Mouse (Mus musculus) neural tube, embryonic 11.5 days (tissue): ENCODE measurements around the gene Ptprt. TPM values are rescaled to one million over a fixed set of nuclear protein-coding genes. Genes with fewer than 3 reads are reported as not detected.
A peak's percentile ranks its signal among the peaks of the same experiment; 100 is the strongest.
"Not testable (repeated sequence)": the region's sequence is repeated elsewhere in the genome, so short reads cannot be mapped to it uniquely, and the experiment has no call there.

ENCODE experiments used
- ATAC-seq: fragments of 200-750 bp; cut with Nextera tagmentation; 2 replicates; pipeline ENCODE4 v1.8.0; 2017; ENCODE audit warnings: moderate number of reproducible peaks, mild to moderate bottlenecking, moderate TSS enrichment, moderate library complexity; ENCODE audit not compliant: insufficient read depth, low FRiP score, low TSS enrichment
- DNase-seq: peaks from one replicate; pipeline ENCODE4 v3.0.0-alpha.2; 2015; ENCODE audit warnings: low spot score
- H3K27ac ChIP-seq: fragments of 300-500 bp; sonication (generic); 2 replicates; pipeline ENCODE4 v1.5.1; 2014; ENCODE audit warnings: low read depth, mild to moderate bottlenecking, low read length
- H3K27me3 ChIP-seq: fragments of 300-500 bp; sonication (generic); 2 replicates; pipeline ENCODE4 v1.6.1; 2014; ENCODE audit warnings: mild to moderate bottlenecking, low read length, mixed read lengths; ENCODE audit not compliant: control insufficient read depth, insufficient read depth
- H3K36me3 ChIP-seq: fragments of 300-500 bp; sonication (generic); 2 replicates; pipeline ENCODE4 v1.6.1; 2014; ENCODE audit warnings: mild to moderate bottlenecking, low read length, moderate library complexity, mixed read lengths; ENCODE audit not compliant: control insufficient read depth, insufficient read depth
- H3K4me1 ChIP-seq: fragments of 300-500 bp; sonication (generic); 2 replicates; pipeline ENCODE4 v1.6.1; 2014; ENCODE audit warnings: low read length, mixed read lengths; ENCODE audit not compliant: control insufficient read depth, insufficient read depth
- H3K4me2 ChIP-seq: fragments of 300-500 bp; sonication (generic); 2 replicates; pipeline ENCODE4 v1.6.1; 2014; ENCODE audit warnings: low read depth, mild to moderate bottlenecking, moderate library complexity
- H3K4me3 ChIP-seq: fragments of 300-500 bp; sonication (generic); 2 replicates; pipeline ENCODE4 v1.5.1; 2014; ENCODE audit warnings: low read depth, low read length
- H3K9ac ChIP-seq: fragments of 300-500 bp; sonication (generic); 2 replicates; pipeline ENCODE4 v1.6.1; 2014; ENCODE audit warnings: mild to moderate bottlenecking, low read length
- H3K9me3 ChIP-seq: fragments of 300-500 bp; sonication (generic); 2 replicates; pipeline ENCODE4 v1.6.1; 2016; ENCODE audit warnings: low read length; ENCODE audit not compliant: control insufficient read depth
- WGBS: fragments of 180-500 bp; shearing (Covaris S2); extraction: QIAGEN DNeasy Blood & Tissue Kit; methylation state at CpG from one replicate; pipeline ENCODE4 v1.1.7; 2014; 5-methylcytosine and 5-hydroxymethylcytosine counted together
- polyA plus RNA-seq: library from polyadenylated mRNA; unstranded; fragments of >200 nt; fragmentation: Nextera tagmentation; extraction: Ambion mirVana; gene quantifications from 2 replicates; pipeline ENCODE4 v1.2.1, GENCODE M21; 2014

Gene Ptprt
- polyA plus RNA-seq, 1 experiment from 2014 or later = 1.6 TPM

DNA sequence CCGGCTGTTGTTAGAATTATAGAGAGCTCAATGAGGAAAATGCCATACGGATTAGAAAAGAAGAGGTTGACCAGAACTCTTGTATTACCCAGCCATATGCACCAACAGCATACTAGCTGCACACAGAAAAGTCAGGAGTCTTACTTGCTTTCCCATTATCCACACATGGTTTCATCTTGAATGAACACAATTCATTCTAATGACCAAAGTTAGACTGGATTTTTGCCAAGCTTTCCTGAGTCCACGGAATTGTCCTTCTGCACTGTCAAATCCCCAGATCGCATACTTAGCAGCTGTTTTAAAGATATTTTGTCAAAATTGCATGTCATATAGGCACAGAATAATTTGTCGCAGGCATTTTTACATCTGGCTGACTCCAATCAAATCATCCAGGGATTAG lies 463.6 kb downstream of the Ptprt start:
- 88% methylated on average over 5 of the region's 5 CpGs for WGBS
- no peak overlapping the region for H3K9ac ChIP-seq
- no peaks in the 10 kb centered on the region for H3K27me3 ChIP-seq
- no peak overlapping the region for H3K4me3 ChIP-seq
- no peaks in the 10 kb centered on the region for H3K4me1 ChIP-seq
- H3K36me3 ChIP-seq = no peaks in the 10 kb centered on the region
- ATAC-seq = no peak
- H3K9me3 ChIP-seq = no peaks in the 10 kb centered on the region
- no peak overlapping the region for H3K4me2 ChIP-seq
- no peak overlapping the region for H3K27ac ChIP-seq
- DNase-seq = no peak

DNA sequence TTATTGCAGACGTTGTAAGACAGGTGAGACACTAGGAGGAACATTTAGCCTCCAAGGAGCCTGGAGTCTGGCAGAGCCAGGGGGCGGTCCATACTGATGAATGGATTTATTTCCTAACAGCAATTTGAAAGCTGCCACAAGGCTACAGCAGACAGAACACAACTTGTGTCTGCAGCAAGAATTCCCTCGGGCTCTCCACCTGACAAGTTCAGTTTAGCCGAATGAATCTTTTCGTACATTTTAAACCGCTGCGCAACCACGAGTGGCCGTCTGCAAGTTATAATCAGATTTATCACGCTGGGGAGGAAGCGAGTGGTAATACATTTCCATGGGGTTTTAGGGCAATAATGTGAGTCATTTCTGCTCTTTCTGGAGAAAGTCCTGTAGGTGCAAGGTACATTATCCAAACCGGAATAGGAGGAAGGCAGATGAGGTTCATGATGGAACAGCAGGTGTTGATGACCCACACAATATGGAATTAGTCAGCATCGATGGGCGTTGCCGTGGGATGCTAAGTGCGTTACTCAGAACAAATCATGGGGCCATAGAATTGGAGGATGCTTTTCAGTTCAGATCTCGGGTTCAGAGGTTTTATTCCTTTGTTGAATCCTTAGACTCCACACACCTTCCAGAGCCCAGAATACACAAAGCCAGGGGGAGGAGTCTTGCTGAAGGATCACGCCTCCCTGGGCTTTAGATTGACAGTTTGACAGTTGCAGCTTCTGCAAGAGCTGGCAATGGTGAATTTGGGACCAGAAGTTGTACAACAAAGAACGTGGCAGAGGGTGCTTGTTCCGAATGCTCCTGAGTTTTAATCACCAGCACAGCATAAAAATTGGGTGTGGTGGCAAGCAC lies 478.1 kb downstream of the Ptprt start:
- Histone ChIP-seq H3K9me3 (no peaks in the 10 kb centered on the region), H3K4me1 (no peaks in the 10 kb centered on the region), H3K4me2 (no peak overlapping the region), H3K36me3 (no peaks in the 10 kb centered on the region), H3K27me3 (no peaks in the 10 kb centered on the region), H3K4me3 (no peak overlapping the region), H3K27ac (no peak overlapping the region), H3K9ac (no peak overlapping the region)
- 79% methylated on average over 20 of the region's 20 CpGs for WGBS
- no peak for ATAC-seq
- no peak for DNase-seq

DNA sequence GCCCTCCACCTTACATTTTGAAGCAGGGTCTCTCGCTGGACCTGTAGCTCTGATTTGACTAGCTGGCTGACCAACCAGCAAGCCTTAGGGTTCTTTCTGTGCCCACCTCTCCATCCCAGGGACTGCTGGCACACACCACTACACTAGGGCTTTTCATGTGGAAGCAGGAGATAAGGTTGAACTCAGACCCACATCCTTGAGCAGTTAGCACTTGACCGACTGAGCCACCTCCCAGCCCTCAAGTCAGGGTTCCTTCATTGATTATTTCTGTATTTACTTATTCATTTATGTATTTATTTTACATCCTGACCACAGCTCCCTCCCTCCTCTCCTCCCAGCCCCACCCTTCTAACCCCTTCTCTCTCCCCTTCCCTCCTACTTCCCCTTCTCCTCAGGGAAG lies 479.1 kb downstream of the Ptprt start:
- no peaks in the 10 kb centered on the region for H3K36me3 ChIP-seq
- ATAC-seq = no peak
- WGBS = 95% methylated on average over 2 of the region's 2 CpGs

DNA sequence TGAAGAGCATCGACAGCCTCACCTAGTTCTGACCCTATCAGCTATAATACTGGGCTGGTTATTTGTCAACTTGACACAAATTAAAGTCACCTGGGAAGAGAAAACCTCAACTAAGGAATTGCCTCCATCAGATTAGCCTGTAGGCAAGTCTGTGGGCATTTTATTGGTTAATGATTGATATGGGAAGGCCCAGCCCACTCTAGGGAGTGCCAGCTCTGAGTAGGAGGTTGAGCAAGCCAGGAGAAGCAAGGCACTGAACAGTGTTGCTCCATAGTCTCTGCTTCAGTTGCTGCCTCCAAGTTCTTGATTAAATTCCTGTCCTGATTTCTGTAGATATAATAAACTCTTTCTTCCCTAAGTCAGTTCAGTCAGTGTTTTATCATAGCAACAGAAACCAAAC lies 488.4 kb downstream of the Ptprt start:
- H3K27ac ChIP-seq = no peak overlapping the region
- H3K4me1 ChIP-seq = no peaks in the 10 kb centered on the region
- DNase-seq (no peak), ATAC-seq (no peak)
- H3K4me2 ChIP-seq = no peak overlapping the region
- H3K27me3 ChIP-seq = no peaks in the 10 kb centered on the region
- no peak overlapping the region for H3K4me3 ChIP-seq
- no peak overlapping the region for H3K9ac ChIP-seq
- 74% methylated on average over 1 of the region's 1 CpGs for WGBS
- no peaks in the 10 kb centered on the region for H3K36me3 ChIP-seq
- H3K9me3 ChIP-seq = no peaks in the 10 kb centered on the region

More for the DNA sequence above, 479.1 kb downstream of the Ptprt start:
- Histone ChIP-seq H3K9ac (no peak overlapping the region), H3K4me1 (no peaks in the 10 kb centered on the region), H3K27ac (no peak overlapping the region), H3K9me3 (no peaks in the 10 kb centered on the region), H3K4me2 (no peak overlapping the region), H3K27me3 (no peaks in the 10 kb centered on the region), H3K4me3 (no peak overlapping the region)
- no peak for DNase-seq

DNA sequence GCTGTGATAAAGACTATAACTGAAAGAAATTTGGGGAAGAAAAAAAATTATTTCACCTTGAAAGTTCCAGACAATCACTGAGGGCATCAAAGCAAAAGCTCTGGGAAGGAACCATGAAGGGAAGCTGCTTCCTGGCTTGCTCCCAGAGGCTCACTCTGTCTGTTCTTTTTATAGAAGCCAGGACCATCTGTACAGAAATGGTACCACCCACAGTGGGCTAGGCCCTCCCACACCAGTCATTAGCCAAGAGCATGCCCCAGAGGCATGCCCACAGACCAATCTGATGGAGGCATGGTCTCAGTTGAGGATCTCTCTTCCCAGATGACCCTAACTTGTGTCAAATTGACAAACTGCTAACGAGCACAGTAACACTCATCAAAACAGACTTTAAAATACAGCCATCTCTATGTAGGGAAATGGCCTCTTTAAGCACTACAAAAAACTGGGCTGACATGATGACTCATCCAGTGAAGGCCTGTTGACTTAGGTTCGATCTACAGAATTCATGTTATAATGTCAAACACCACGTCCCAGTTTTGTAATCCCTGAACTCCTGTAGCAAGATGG lies 519.0 kb downstream of the Ptprt start:
- ATAC-seq = no peak
- Histone ChIP-seq H3K9ac (no peak overlapping the region), H3K36me3 (no peaks in the 10 kb centered on the region), H3K4me2 (no peak overlapping the region), H3K4me1 (no peaks in the 10 kb centered on the region), H3K27me3 (no peaks in the 10 kb centered on the region), H3K4me3 (no peak overlapping the region), H3K27ac (no peak overlapping the region), H3K9me3 (no peaks in the 10 kb centered on the region)
- DNase-seq = no peak
- WGBS = 80% methylated on average over 3 of the region's 3 CpGs

DNA sequence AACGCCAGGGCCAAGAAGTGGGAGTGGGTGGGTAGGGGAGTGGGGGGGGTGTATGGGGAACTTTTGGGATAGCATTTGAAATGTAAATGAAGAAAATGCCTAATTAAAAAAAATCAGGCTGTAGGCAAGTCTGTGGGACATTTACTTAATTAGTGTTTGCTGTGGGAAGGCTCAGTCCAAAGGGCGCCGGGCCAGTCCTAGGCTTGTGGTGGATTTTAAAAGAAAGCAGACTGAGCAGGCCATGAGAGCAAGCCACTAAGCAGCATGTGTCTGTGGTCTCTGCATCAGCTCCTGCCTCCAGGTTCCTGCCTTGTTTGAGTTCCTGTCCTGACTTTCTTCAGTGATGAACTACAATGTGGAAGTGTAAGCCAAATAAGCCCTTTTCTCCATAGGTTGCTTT lies 524.8 kb downstream of the Ptprt start:
- H3K27me3 ChIP-seq, H3K4me2 ChIP-seq, H3K9me3 ChIP-seq, DNase-seq, H3K27ac ChIP-seq, H3K36me3 ChIP-seq, H3K9ac ChIP-seq, ATAC-seq, H3K4me1 ChIP-seq, H3K4me3 ChIP-seq: not testable (repeated sequence)
- 85% methylated on average over 3 of the region's 3 CpGs for WGBS

DNA sequence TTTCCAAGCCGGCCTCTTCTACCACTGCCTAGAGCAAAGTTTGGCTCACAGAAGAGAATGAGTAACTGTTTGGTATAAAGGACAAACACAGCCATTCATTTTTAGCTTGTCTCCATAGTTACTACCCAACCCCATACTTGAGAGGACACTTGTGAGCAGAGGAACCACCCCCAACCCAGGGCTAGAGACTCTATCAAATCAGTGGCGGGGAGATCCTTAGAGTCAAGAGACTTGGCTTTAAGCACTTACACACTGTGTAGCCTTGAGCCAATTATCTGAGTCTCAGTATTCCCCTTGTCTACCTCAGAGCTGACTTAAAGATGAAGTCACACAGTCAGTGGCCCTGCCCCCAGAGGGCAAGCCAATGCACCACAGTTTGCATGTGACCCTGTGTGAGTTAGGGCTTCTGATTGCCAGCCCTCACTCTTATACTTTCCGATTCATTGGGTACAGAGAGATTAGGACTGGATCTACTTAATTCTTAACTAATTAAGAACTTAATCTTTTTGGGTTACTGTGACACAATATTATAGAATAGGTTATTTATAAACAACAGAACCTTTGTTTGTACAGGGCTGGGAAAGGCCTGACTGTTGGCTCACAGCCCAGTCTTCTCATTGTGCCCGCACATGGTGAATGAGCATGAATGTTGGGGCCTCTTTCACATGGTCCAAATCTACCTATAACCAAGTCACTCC lies 529.2 kb downstream of the Ptprt start:
- no peak for DNase-seq
- H3K4me3 ChIP-seq = no peak overlapping the region
- H3K27ac ChIP-seq = no peak overlapping the region
- WGBS = 91% methylated on average over 4 of the region's 4 CpGs
- ATAC-seq = peak; percentile 63; the same call in 1 of the 2 replicates
- H3K36me3 ChIP-seq = no peaks in the 10 kb centered on the region
- H3K4me1 ChIP-seq = no peaks in the 10 kb centered on the region
- no peak overlapping the region for H3K4me2 ChIP-seq
- no peak overlapping the region for H3K9ac ChIP-seq
- H3K27me3 ChIP-seq = no peaks in the 10 kb centered on the region
- H3K9me3 ChIP-seq = no peaks in the 10 kb centered on the region

DNA sequence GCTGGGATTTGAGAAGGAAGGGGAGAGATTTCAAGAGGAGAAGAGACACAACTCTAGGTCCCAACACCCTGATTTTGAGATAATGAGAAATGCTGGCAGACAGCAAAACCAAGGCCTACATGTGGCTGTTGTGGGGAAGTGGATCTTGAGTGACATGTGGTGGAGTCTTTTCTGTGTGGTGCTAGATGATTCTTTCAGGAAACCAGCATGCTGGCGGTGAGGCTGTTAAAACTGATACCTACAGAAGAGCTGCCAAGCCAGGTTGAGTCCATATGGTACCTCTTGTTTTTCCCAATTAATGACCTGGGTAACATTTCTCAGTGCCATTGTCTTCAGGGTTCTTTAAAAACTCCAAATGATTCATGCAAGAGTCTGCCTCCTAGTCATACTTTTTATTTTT lies 531.1 kb downstream of the Ptprt start:
- Histone ChIP-seq H3K4me2 (no peak overlapping the region), H3K4me1 (no peaks in the 10 kb centered on the region), H3K27ac (no peak overlapping the region), H3K27me3 (no peaks in the 10 kb centered on the region), H3K4me3 (no peak overlapping the region), H3K9ac (no peak overlapping the region), H3K36me3 (no peaks in the 10 kb centered on the region), H3K9me3 (no peaks in the 10 kb centered on the region)
- ATAC-seq (no peak), DNase-seq (no peak)
- WGBS = 88% methylated on average over 1 of the region's 1 CpGs
